Mouse (Mus musculus) stomach, postnatal 0 days (tissue): ENCODE results near the gene Cenpj. TPM values are rescaled to one million over a fixed set of nuclear protein-coding genes. Genes with fewer than 3 reads are reported as not detected.

ENCODE experiments used
- ATAC-seq: fragments of 200-750 bp; cut with Nextera tagmentation; 2 replicates; pipeline ENCODE4 v1.8.0; 2017; ENCODE audit not compliant: low FRiP score, low TSS enrichment
- DNase-seq: peaks from one replicate; pipeline ENCODE4 v3.0.0-alpha.2; 2016; ENCODE audit warnings: low spot score
- H3K27ac ChIP-seq: fragments of 300-500 bp; sonication (generic); replicated peaks from 2 replicates; pipeline ENCODE4 v1.5.1; 2014; ENCODE audit warnings: mild to moderate bottlenecking, control low read depth
- H3K27me3 ChIP-seq: fragments of 300-500 bp; sonication (generic); 2 replicates; pipeline ENCODE4 v1.6.1; 2014; ENCODE audit warnings: low read length; ENCODE audit not compliant: control insufficient read depth, insufficient read depth
- H3K36me3 ChIP-seq: fragments of 300-500 bp; sonication (generic); 2 replicates; pipeline ENCODE4 v1.6.1; 2014; ENCODE audit warnings: low read length, mixed read lengths; ENCODE audit not compliant: control insufficient read depth, insufficient read depth
- H3K4me1 ChIP-seq: fragments of 300-500 bp; sonication (generic); replicated peaks from 2 replicates; pipeline ENCODE4 v1.6.1; 2014; ENCODE audit warnings: antibody characterized with exemption; ENCODE audit not compliant: control insufficient read depth, insufficient read depth
- H3K4me2 ChIP-seq: fragments of 300-500 bp; sonication (generic); replicated peaks from 2 replicates; pipeline ENCODE4 v1.6.1; 2014; ENCODE audit warnings: low read depth, mild to moderate bottlenecking, control low read depth, moderate library complexity
- H3K4me3 ChIP-seq: fragments of 300-500 bp; sonication (generic); 2 replicates; pipeline ENCODE4 v1.5.1; 2014; ENCODE audit warnings: low read depth, low read length, control low read depth
- H3K9ac ChIP-seq: fragments of 300-500 bp; sonication (generic); 2 replicates; pipeline ENCODE4 v1.6.1; 2014; ENCODE audit warnings: mild to moderate bottlenecking, low read length, control low read depth, mixed read lengths
- H3K9me3 ChIP-seq: fragments of 300-500 bp; sonication (generic); 2 replicates; pipeline ENCODE4 v1.6.1; 2016; ENCODE audit warnings: low read length; ENCODE audit not compliant: control insufficient read depth
- CTCF ChIP-seq: IDR thresholded peaks from 2 replicates; pipeline ENCODE4 v1.5.1; 2016; ENCODE audit warnings: antibody characterized with exemption, low read depth, mild to moderate bottlenecking, moderate library complexity
- EP300 ChIP-seq: optimal IDR thresholded peaks from 2 replicates; pipeline ENCODE3; 2016; ENCODE audit warnings: antibody characterized with exemption
- WGBS: fragments of 180-500 bp; shearing (Covaris S2); extraction: QIAGEN DNeasy Blood & Tissue Kit; methylation state at CpG from one replicate; pipeline ENCODE4 v1.1.7; 2014; 5-methylcytosine and 5-hydroxymethylcytosine counted together
- polyA plus RNA-seq: library from polyadenylated mRNA; unstranded; fragments of >200 nt; fragmentation: Nextera tagmentation; extraction: Ambion mirVana; gene quantifications from 2 replicates; pipeline ENCODE4 v1.2.1, GENCODE M21; 2015

Cenpj gene
- 1.9 and 2.2 TPM in 2 replicates for polyA plus RNA-seq

DNA sequence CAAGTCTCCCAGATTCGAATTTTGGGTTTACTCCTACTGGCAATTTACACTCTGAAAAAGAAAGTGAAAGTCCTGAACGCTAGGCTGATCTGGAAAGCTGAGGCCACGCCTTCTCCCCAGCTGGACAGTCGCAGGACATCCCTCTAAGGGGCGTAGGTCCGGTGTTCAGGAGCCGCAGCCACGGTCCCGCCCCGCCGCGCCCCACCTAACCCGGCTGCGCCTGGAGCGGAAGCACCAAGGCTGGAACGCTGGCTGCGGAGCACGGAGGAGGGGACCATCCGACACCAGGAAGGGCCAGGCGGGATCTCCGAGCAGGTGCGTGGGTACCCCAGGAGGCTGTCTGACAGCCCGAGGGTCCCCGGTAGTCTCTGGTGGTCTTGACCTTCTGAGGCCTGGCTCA is at the start of gene Cenpj, which contains the start of gene Parp4:
Gene Cenpj, minus strand, starts transcription at position 10 of the 400 bp plus-strand sequence.
Gene Parp4, plus strand, starts transcription at position 204 of the 400 bp plus-strand sequence.
- ATAC-seq: peak; percentile 93
- Histone ChIP-seq H3K36me3 (no peaks in the 10 kb centered on the region), H3K9me3 (no peaks in the 10 kb centered on the region), H3K27ac (peak within 1 kb of the TSS; percentile 75), H3K4me1 (no peaks in the 10 kb centered on the region), H3K4me2 (peak within 1 kb of the TSS; percentile 73), H3K9ac (peak within 1 kb of the TSS; percentile 67), H3K27me3 (no peaks in the 10 kb centered on the region), H3K4me3 (peak within 1 kb of the TSS; percentile 62)
- DNase-seq: peak; percentile 93
- WGBS: under 1% methylated on average over 24 of the region's 24 CpGs
- TF ChIP-seq CTCF: peak; percentile 9; the same call in 1 of the 2 replicates
- TF ChIP-seq EP300: no peak

DNA sequence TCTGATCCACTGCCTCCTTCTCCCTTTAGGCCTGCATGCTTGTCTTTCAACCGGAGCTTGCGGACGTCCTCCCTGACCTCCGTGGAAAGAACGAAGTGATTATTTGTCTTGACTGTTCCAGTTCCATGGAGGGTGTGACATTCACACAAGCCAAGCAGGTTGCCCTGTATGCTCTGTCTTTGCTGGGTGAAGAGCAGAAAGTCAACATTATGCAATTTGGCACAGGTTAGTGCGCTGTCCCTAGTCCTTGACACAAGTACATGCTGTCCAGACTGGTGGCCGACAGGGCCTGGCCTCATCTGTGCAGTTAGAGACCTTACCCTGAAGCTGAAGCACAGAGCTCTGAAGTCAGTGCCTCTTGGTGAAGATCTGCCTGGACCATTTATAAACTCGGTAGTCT is 45.2 kb upstream of the Cenpj start:
- ATAC-seq (0 out of 2 replicates have a peak, but pooled peaks have one; percentile 54), DNase-seq (peak; percentile 22)
- Histone ChIP-seq H3K9ac (no peak overlapping the region), H3K4me1 (no peaks in the 10 kb centered on the region), H3K27ac (no peak overlapping the region), H3K9me3 (no peaks in the 10 kb centered on the region), H3K4me2 (no peak overlapping the region), H3K36me3 (peaks cover 19% of the 10 kb centered on the region), H3K4me3 (no peak overlapping the region), H3K27me3 (no peaks in the 10 kb centered on the region)
- 66% methylated on average over 8 of the region's 8 CpGs for WGBS
- TF ChIP-seq EP300 (no peak), CTCF (no peak)

DNA sequence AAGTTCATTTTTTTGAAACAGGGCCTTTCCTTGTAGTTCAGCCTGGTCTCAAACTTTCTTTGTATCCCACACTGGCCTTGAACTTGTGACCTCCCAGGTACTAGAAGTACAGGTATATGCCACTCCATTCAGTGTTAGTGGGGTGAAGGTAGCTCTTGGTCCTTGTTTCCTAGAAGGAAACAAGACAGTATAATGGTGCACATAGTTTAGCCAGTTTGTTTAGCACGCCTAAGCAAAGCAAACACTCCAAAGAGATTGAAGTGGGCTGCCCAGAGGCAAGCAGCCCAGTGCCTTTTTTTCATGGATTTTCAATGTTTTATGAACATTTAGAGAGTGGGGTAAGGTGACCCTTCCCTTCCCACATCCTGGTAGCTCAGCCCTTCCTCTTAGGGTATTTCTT is 42.2 kb upstream of the Cenpj start:
- H3K27ac ChIP-seq: no peak overlapping the region
- ATAC-seq (no peak), DNase-seq (no peak)
- H3K36me3 ChIP-seq: peaks cover 19% of the 10 kb centered on the region
- no peak overlapping the region for H3K4me2 ChIP-seq
- no peaks in the 10 kb centered on the region for H3K4me1 ChIP-seq
- H3K27me3 ChIP-seq: no peaks in the 10 kb centered on the region
- WGBS: 53% methylated on average over 1 of the region's 1 CpGs
- no peaks in the 10 kb centered on the region for H3K9me3 ChIP-seq
- no peak overlapping the region for H3K4me3 ChIP-seq
- no peak overlapping the region for H3K9ac ChIP-seq
- no peak for TF ChIP-seq CTCF
- TF ChIP-seq EP300: no peak

DNA sequence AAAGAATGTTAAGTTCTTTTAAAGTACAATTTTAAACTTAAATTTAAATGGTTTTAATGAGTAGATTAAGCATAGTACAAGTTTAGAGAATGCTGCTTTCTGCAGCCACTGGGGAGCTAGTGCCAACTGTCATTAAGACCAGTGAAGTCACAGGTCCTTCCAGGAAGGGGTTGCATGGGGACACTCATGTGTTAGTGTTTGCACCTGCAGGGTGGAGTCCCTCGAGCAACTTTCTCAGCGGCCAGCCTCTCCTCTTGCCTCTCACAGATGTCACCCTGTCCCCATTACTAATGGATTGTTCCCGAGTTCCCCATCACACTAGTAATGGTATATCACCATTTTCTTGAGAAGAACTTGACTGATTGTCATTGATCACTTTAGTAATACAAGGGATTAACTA is 38.0 kb upstream of the Cenpj start:
- peak; percentile 61 for ATAC-seq
- H3K36me3 ChIP-seq: peaks cover 24% of the 10 kb centered on the region
- no peak overlapping the region for H3K4me3 ChIP-seq
- H3K27me3 ChIP-seq: no peaks in the 10 kb centered on the region
- DNase-seq: peak; percentile 23
- H3K4me1 ChIP-seq: no peaks in the 10 kb centered on the region
- H3K27ac ChIP-seq: no peak overlapping the region
- H3K9me3 ChIP-seq: no peaks in the 10 kb centered on the region
- WGBS: 72% methylated on average over 3 of the region's 3 CpGs
- no peak overlapping the region for H3K4me2 ChIP-seq
- TF ChIP-seq EP300 (no peak), CTCF (no peak)
- no peak overlapping the region for H3K9ac ChIP-seq

DNA sequence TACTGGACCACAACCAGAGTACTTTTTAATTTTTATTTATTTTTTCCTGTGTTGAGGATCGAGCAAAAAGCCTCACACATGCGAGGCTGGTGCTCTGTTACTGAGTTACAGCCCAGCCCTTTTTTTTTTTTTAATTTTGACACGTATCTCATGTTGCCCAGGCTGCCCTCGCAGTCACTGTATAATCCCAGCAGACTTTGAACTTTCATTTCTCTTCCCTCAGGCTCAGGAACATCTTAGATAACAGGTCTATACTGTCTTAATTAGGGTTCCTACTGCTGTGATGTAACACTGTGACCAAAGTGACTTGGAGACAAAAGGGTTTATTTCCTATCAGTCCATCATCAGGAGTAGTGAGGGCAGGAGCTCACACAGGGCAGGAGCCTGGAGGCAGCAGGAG is 29.9 kb upstream of the Cenpj start:
- WGBS: 82% methylated on average over 4 of the region's 4 CpGs
- no peaks in the 10 kb centered on the region for H3K9me3 ChIP-seq
- H3K36me3 ChIP-seq: peaks cover 12% of the 10 kb centered on the region; the same call in 1 of the 2 replicates
- DNase-seq: no peak
- no peak for ATAC-seq
- H3K4me3 ChIP-seq: no peak overlapping the region
- no peaks in the 10 kb centered on the region for H3K4me1 ChIP-seq
- no peak overlapping the region for H3K4me2 ChIP-seq
- no peak overlapping the region for H3K27ac ChIP-seq
- no peak for TF ChIP-seq EP300
- H3K27me3 ChIP-seq: no peaks in the 10 kb centered on the region
- no peak overlapping the region for H3K9ac ChIP-seq

DNA sequence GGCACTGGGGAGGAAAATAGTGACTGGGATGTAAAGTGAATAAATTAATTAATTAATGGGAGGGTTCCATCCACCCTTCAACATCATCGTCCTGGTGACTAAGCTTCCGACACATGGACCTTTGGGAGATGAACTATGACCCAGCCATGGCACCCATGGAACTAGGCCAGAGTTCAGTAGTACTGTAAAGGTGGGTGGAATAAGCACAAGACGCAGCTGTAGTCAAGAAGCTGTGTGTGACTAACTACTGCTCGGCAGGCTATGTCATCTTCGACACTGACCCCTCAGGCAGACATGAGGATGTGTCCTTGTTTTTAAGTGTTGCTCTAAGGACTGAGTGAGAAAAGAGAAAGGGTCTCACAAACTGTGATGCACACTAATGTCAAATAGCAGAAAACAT is 29.2 kb upstream of the Cenpj start:
- no peak for TF ChIP-seq CTCF
- no peak for TF ChIP-seq EP300
- Histone ChIP-seq H3K4me3 (no peak overlapping the region), H3K36me3 (peaks cover 13% of the 10 kb centered on the region; the same call in 1 of the 2 replicates), H3K27ac (no peak overlapping the region), H3K4me2 (no peak overlapping the region), H3K4me1 (no peaks in the 10 kb centered on the region), H3K9ac (no peak overlapping the region), H3K9me3 (no peaks in the 10 kb centered on the region), H3K27me3 (no peaks in the 10 kb centered on the region)
- ATAC-seq (no peak), DNase-seq (no peak)
- WGBS: 91% methylated on average over 5 of the region's 5 CpGs
